Mouse (Mus musculus): ENCODE data around the gene Clrn1.

DNA sequence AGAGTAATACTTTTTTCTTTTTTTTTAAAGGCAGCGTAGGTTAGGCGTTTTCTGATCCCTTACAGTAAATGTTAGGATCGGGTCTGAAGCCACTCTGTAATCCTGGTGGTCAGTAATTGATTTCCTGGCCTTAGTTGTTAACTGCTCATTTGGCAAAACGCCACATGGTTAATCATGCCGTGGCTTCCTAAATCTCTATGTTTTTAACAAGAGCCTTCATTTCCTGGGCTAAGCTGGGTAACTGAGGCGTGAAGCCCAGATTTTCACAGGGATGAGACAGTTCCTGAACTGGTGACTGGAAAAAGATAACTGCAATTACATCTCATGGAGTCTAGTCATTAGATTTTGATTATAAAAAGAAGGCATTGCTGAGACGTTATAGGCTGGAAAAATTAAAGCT, 38.9 kb upstream of the Clrn1 start:
- TF ChIP-seq POLR2A (IDR thresholded peaks at IDR 0.05; ENCODE audit: extremely low read depth, insufficient read depth, low read length), result no peak
- no peak for TF ChIP-seq CTCF (IDR thresholded peaks at IDR 0.05; ENCODE audit: extremely low read depth, insufficient read depth, low read length)

Measured in cortical plate, adult 2 months (tissue).